Mouse (Mus musculus) hindbrain, embryonic 10.5 days (tissue): Measurements from ENCODE around the gene Vps8. TPM values are rescaled to one million over a fixed set of nuclear protein-coding genes. Genes with fewer than 3 reads are reported as not detected.
A peak's percentile ranks its signal among the peaks of the same experiment; 100 is the strongest.

Source experiments
- DNase-seq: peaks from one replicate; pipeline ENCODE4 v3.0.0-alpha.2; 2017; ENCODE audit warnings: low spot score
- H3K27ac ChIP-seq: fragments of 300-500 bp; sonication (generic); 2 replicates; pipeline ENCODE4 v1.5.1; 2016; ENCODE audit warnings: mild to moderate bottlenecking, moderate library complexity
- H3K27me3 ChIP-seq: fragments of 300-500 bp; sonication (generic); 2 replicates; pipeline ENCODE4 v1.6.1; 2016; ENCODE audit warnings: mild to moderate bottlenecking; ENCODE audit not compliant: poor library complexity, insufficient read depth, severe bottlenecking
- H3K36me3 ChIP-seq: fragments of 300-500 bp; sonication (generic); 2 replicates; pipeline ENCODE4 v1.6.1; 2016; ENCODE audit warnings: mild to moderate bottlenecking, moderate library complexity
- H3K4me1 ChIP-seq: fragments of 300-500 bp; sonication (generic); replicated peaks from 2 replicates; pipeline ENCODE4 v1.6.1; 2016; ENCODE audit warnings: mild to moderate bottlenecking
- H3K4me3 ChIP-seq: fragments of 300-500 bp; sonication (generic); 2 replicates; pipeline ENCODE4 v1.5.1; 2016; ENCODE audit warnings: mild to moderate bottlenecking, moderate library complexity
- H3K9me3 ChIP-seq: fragments of 300-500 bp; sonication (generic); 2 replicates; pipeline ENCODE4 v1.6.1; 2016; ENCODE audit warnings: mild to moderate bottlenecking, moderate library complexity
- WGBS: fragments of 180-500 bp; shearing (Covaris S2); methylation state at CpG from one replicate; pipeline ENCODE4 v1.1.7; 2016; 5-methylcytosine and 5-hydroxymethylcytosine counted together
- polyA plus RNA-seq: library from polyadenylated mRNA; unstranded; fragments of >200 nt; fragmentation: Nextera tagmentation; extraction: Ambion mirVana; gene quantifications from 2 replicates; pipeline ENCODE4 v1.2.1, GENCODE M21; 2016

Vps8 gene
- polyA plus RNA-seq, 1 experiment from 2014 or later: 23.8 TPM

GRCm38 (mm10) chr16:21390744-21391143 lies 32.2 kb upstream of the Vps8 start:
- DNase-seq: no peak
- no peak overlapping the region for H3K4me3 ChIP-seq
- WGBS: 61% methylated on average over 5 of the region's 5 CpGs
- H3K9me3 ChIP-seq: no peaks in the 10 kb centered on the region
- no peaks in the 10 kb centered on the region for H3K36me3 ChIP-seq
- H3K4me1 ChIP-seq: peaks cover 61% of the 10 kb centered on the region
- no peak overlapping the region for H3K27ac ChIP-seq
- peaks cover 3% of the 10 kb centered on the region; the same call in 1 of the 2 replicates for H3K27me3 ChIP-seq

DNA sequence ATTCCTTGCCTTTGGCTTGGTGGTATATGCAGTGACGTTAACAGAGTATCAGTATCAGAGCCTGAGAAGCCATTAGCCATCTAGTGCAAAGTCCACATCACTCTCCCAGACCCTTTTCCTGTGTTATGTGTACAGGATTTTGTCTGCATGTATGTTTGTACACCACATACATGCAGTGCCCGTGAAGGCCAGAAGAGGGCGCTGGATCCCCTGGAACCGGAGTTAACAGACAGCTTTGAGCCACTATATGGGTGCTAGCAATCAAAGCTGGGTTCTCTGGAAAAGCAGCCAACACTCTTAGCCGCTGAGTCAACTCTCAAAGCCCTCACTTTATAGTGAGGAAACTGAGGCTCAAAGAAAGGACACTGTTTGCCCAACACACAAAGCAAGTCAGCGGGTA lies 30.8 kb upstream of the Vps8 start:
- no peak overlapping the region for H3K4me3 ChIP-seq
- H3K4me1 ChIP-seq: peaks cover 59% of the 10 kb centered on the region
- WGBS: 71% methylated on average over 6 of the region's 6 CpGs
- peak; percentile 45 for DNase-seq
- no peaks in the 10 kb centered on the region for H3K9me3 ChIP-seq
- H3K36me3 ChIP-seq: no peaks in the 10 kb centered on the region
- peak overlapping the region; percentile 74; the same call in 1 of the 2 replicates for H3K27ac ChIP-seq
- peaks cover 3% of the 10 kb centered on the region; the same call in 1 of the 2 replicates for H3K27me3 ChIP-seq

DNA sequence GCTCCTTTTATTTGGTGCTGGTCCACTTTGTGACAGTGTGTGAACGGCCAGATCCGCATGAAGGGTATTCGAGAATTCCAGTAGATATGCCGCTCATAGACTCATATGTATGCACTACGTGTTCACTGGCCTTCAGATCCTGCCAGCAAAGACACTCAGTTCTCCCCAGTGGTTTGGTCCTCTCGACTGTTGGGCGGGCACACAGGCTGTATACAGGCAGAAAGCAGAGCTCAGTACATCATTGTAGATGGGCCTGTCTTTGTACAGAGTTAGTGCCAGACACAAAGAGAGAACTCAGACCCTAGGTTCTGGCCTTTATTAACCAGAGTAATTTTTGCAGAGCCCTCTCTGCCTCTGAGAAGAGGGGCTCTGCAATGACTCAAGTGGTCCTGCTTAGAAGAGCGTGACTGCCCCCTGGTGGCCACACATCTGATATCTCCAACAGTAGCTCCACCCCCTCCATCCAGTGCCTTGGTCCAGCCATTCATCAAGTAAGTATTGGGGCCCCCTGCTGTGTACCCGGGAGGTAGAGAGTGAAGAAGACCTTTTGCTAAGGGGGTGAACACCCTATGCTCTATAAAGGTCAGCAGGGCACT lies 30.3 kb upstream of the Vps8 start:
- peaks cover 61% of the 10 kb centered on the region for H3K4me1 ChIP-seq
- 0 out of 2 replicates have a peak, but pooled peaks cover 3% of the 10 kb centered on the region for H3K27me3 ChIP-seq
- peak; percentile 91 for DNase-seq
- H3K27ac ChIP-seq: peak overlapping the region; percentile 74
- H3K9me3 ChIP-seq: no peaks in the 10 kb centered on the region
- WGBS: 51% methylated on average over 9 of the region's 9 CpGs
- no peaks in the 10 kb centered on the region for H3K36me3 ChIP-seq
- no peak overlapping the region for H3K4me3 ChIP-seq

- DNase-seq: no peak
- Histone ChIP-seq H3K27ac (peak overlapping the region; percentile 77), H3K4me1 (peaks cover 65% of the 10 kb centered on the region), H3K9me3 (no peaks in the 10 kb centered on the region), H3K27me3 (peaks cover 3% of the 10 kb centered on the region; the same call in 1 of the 2 replicates), H3K4me3 (no peak overlapping the region), H3K36me3 (no peaks in the 10 kb centered on the region)
- WGBS: 36% methylated on average over 7 of the region's 7 CpGs
Observed at GRCm38 (mm10) chr16:21395546-21395945, 27.4 kb upstream of the Vps8 start.

- Histone ChIP-seq H3K27ac (peak overlapping the region; percentile 84), H3K36me3 (no peaks in the 10 kb centered on the region), H3K9me3 (no peaks in the 10 kb centered on the region), H3K27me3 (peaks cover 3% of the 10 kb centered on the region), H3K4me1 (peaks cover 63% of the 10 kb centered on the region), H3K4me3 (no peak overlapping the region)
- 80% methylated on average over 5 of the region's 5 CpGs for WGBS
- no peak for DNase-seq
Observed at GRCm38 (mm10) chr16:21397681-21398080, 25.2 kb upstream of the Vps8 start.

DNA sequence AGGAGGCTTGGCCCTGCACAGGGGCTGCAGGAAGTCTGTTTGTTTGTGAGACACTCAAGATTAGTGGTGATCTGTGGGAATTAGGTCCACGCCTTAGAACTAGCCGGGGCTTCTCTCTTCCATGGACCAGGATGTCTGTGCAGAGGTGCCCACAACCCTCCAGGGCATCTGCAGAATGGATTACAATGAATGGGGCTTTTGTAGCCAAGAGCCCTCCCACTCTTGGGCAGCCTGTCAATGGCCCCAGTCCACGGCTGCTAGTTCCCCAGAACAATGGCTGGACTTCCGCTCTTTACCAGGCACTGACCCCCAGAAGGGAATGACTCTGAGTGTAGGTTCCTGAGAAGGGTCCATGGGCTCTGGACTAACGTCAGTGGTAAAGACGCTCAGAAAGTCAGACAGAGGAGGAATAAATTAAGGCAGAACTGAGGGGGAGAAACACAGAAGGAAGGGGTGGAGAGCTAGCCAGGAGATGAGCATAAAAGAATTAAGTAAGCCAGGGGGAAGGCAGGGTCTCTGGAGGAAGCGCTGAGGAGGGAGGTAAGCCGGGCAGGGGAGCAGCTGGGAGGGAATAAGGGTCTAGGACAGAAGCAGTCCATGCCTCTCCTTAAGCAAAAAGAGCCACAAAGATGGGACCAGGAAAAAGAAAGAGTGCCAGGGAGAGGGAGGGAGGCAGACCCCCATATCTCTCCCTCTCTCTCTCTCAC lies 24.4 kb upstream of the Vps8 start:
- Histone ChIP-seq H3K4me3 (peak overlapping the region; percentile 32), H3K9me3 (no peaks in the 10 kb centered on the region), H3K36me3 (no peaks in the 10 kb centered on the region), H3K27me3 (peaks cover 10% of the 10 kb centered on the region), H3K27ac (peak overlapping the region; percentile 84), H3K4me1 (peaks cover 65% of the 10 kb centered on the region)
- WGBS: 14% methylated on average over 8 of the region's 8 CpGs
- DNase-seq: peak; percentile 55

DNA sequence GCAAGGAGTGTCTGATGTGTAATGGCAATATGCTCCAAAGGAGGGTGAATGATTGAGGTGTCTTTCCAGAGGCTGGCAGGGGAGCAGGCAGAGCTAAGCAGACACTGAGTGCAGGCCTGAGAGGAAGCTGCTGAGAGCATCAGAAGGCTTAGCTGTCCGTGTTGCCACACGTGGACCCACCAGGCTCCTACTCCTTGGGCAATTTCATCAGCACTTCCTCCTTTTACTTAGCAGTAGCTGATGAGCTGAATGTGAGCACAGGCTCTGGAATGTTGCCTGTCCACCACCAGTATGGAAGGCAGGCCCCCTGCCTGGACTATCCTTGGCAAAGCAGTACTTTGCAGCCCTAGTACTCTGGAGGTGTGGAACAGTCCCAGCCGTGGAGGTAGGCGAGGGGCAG lies 23.0 kb upstream of the Vps8 start:
- Histone ChIP-seq H3K4me1 (peaks cover 64% of the 10 kb centered on the region), H3K27me3 (peaks cover 7% of the 10 kb centered on the region), H3K36me3 (no peaks in the 10 kb centered on the region), H3K9me3 (no peaks in the 10 kb centered on the region), H3K27ac (peak overlapping the region; percentile 45; the same call in 1 of the 2 replicates), H3K4me3 (no peak overlapping the region)
- WGBS: 75% methylated on average over 4 of the region's 4 CpGs
- DNase-seq: no peak

GRCm38 (mm10) chr16:21402068-21402467 lies 20.9 kb upstream of the Vps8 start:
- H3K36me3 ChIP-seq: no peaks in the 10 kb centered on the region
- H3K27me3 ChIP-seq: peaks cover 7% of the 10 kb centered on the region
- no peak overlapping the region for H3K4me3 ChIP-seq
- no peak overlapping the region for H3K27ac ChIP-seq
- H3K4me1 ChIP-seq: peaks cover 60% of the 10 kb centered on the region
- WGBS: 78% methylated on average over 17 of the region's 17 CpGs
- H3K9me3 ChIP-seq: no peaks in the 10 kb centered on the region
- no peak for DNase-seq

DNA sequence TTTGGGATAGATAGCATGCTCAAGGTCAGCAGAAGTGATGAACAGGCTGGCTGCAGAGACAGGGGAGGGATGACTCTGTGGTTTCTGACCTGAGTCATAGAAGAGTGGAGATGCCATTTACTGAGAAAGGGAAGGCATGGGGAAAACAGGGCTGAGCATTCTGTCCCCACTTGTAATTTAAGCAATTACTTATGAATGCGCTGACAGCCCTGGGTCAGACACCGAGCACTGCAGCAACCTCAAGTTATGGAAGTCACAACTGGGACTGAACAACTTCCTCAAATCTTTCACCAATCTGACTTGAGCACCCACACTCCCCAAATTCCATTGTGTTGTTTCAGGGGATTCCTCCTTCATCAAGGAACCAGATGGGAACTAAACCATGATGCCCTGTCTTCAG lies 19.5 kb upstream of the Vps8 start:
- 79% methylated on average over 2 of the region's 2 CpGs for WGBS

DNA sequence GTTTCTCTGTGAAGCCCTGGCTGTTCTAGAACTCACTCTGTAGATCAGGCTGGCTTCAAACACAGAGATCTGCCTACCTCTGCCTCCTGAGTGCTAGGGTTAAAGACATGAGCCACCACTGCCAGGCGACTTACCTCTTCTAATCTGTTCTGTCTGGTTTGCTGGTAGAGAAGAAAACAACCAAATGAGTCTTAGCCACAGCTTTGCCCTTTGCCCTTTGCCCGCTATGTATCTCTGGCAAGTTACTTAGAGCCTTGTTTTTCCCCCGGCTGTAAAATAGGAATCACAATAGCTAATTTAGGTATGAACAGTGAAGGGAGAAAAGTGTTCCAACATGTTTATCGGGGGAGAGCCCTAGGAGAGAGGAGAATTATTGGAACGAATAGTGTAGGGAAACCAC lies 18.3 kb upstream of the Vps8 start:
- H3K9me3 ChIP-seq: no peaks in the 10 kb centered on the region
- no peak for DNase-seq
- peaks cover 7% of the 10 kb centered on the region for H3K27me3 ChIP-seq
- H3K27ac ChIP-seq: peak overlapping the region; percentile 57; the same call in 1 of the 2 replicates
- H3K4me1 ChIP-seq: peaks cover 37% of the 10 kb centered on the region
- no peaks in the 10 kb centered on the region for H3K36me3 ChIP-seq
- 61% methylated on average over 5 of the region's 5 CpGs for WGBS
- no peak overlapping the region for H3K4me3 ChIP-seq

More for the DNA sequence above, 19.5 kb upstream of the Vps8 start:
- H3K36me3 ChIP-seq: no peaks in the 10 kb centered on the region
- H3K27ac ChIP-seq: 0 out of 2 replicates have a peak overlapping the region, but pooled peaks have one; percentile 23
- no peak for DNase-seq
- H3K4me3 ChIP-seq: no peak overlapping the region
- peaks cover 7% of the 10 kb centered on the region for H3K27me3 ChIP-seq
- no peaks in the 10 kb centered on the region for H3K9me3 ChIP-seq
- H3K4me1 ChIP-seq: peaks cover 46% of the 10 kb centered on the region

DNA sequence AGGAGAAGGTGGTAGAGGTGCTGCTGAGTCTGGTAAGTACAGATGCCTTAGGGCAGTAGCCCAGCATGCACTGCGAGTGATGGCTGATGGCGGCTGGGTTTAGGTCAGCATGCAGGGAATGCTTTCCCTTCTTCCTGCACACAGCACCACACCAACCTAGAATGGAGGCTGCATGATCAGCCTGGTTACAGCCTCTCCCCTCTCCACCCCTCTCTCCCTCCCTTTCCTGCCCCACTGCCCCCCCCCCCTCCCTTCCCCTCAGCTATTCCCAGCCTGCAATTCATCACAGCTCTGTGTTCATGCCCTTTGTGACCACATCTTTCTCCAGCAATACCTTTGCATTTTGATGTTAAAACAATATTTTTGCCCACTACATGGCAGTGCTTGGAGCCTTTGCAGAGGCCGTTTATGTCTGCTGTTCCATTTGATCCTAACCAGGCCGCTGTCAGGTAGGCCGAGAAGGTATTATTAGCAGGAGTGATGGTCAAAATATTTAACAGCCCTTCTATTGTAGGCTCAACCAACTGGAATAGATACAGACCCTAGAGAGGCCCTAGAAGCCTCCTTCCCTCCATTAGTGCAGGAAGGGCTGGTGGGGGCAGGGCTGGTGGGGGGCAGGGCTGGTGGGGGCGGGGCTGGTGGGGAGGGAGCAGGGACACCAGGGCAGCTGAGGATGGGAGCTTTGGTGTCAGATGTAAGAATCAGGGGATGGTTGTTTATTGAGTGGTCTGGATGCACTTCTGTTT lies 17.5 kb upstream of the Vps8 start:
- no peak overlapping the region for H3K4me3 ChIP-seq

DNA sequence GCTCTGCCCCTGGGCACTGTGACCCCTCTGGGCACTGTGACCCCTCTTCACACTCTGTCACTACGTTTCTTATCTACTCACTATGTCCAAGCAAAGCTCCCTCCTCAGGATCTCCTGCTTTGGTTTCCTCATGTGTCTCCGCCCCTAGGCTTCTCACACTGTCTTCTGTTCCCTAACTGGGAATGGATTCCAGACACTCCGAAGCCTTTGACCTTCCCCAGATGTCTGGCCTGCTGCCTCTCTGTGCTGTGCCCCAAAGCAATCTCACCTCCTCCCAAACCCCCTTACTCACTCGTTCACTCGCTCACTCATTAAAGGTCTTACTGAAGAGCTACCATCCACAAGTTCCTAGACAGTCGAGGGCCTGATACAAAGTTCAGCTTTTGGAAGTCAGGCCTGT lies 16.8 kb upstream of the Vps8 start:
- H3K27me3 ChIP-seq: peaks cover 7% of the 10 kb centered on the region; the same call in 1 of the 2 replicates
- DNase-seq: peak; percentile 30
- WGBS: 55% methylated on average over 6 of the region's 6 CpGs
- no peaks in the 10 kb centered on the region for H3K36me3 ChIP-seq
- H3K4me1 ChIP-seq: peaks cover 34% of the 10 kb centered on the region
- H3K27ac ChIP-seq: peak overlapping the region; percentile 57
- no peaks in the 10 kb centered on the region for H3K9me3 ChIP-seq
- H3K4me3 ChIP-seq: no peak overlapping the region

More for the DNA sequence above, 17.5 kb upstream of the Vps8 start:
- 59% methylated on average over 6 of the region's 6 CpGs for WGBS
- H3K27me3 ChIP-seq: peaks cover 7% of the 10 kb centered on the region; the same call in 1 of the 2 replicates
- DNase-seq: no peak
- H3K27ac ChIP-seq: peak overlapping the region; percentile 57
- peaks cover 34% of the 10 kb centered on the region for H3K4me1 ChIP-seq
- H3K9me3 ChIP-seq: no peaks in the 10 kb centered on the region
- H3K36me3 ChIP-seq: no peaks in the 10 kb centered on the region

DNA sequence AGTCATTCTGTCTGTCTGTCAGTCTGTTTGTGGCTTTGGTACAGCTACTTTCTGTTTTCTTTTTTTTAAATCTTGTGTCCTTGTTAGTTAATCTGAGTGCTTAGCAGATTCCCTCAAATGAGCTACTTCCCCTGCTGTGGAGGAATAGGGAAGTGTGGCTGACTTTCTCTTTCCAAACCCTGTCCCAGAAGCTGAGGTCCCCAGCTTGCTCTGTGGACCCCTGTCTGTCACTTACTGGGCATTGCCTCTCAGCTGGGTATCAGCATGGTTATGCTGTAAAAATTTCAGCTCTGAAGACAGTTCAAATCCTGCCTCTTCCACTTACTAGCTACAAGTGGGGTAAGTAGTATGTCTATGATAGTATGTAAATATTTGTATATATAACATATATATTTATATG lies 11.1 kb upstream of the Vps8 start:
- Histone ChIP-seq H3K4me1 (no peaks in the 10 kb centered on the region; the same call in 1 of the 2 replicates), H3K27ac (no peak overlapping the region), H3K4me3 (no peak overlapping the region), H3K36me3 (no peaks in the 10 kb centered on the region), H3K27me3 (no peaks in the 10 kb centered on the region), H3K9me3 (no peaks in the 10 kb centered on the region)
- DNase-seq: no peak
